Mouse (Mus musculus): ENCODE results near the gene Sfxn1. TPM values are rescaled to one million over a fixed set of nuclear protein-coding genes. Genes with fewer than 3 reads are reported as not detected.

The Sfxn1 gene
- 54.8 and 56.2 TPM in 2 replicates for polyA plus RNA-seq (2015; fragmentation: Nextera tagmentation; extraction: Ambion mirVana)

DNA sequence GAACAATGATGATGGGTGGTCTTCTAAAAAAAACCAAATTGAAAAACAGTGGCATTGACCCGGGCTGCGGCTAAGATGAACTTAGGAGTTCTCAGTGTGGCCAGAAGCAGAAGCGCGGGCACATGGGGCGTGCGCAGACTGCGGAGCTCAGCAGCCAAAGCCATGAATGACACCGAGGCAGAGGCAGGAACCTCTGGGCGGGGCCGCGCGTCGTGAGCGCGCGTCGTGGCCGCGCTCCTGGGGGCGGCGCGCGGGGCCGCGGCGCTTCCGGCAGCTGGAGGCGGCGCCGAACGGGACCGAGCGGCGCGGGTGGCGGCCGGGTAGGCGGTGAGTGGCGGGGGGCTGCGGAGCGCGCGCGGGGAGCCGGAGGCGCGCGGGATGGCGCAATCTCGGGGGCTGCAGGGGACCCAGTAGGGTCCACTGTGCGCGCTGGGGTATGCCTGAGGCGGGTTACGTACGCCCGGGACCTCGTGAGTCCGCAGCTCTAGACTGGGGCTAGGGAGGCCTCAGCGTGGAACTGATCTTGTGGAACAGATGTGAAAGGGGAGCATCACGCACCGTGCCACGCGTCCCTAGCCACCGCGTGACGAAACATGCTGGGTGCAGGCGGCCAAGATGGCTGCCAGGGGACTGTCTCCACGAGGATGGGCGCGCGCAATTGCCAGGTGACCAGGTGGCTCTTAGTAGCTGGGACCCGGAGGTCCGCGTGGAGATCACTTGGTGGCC, at the start of gene Sfxn1:
TSS of gene Sfxn1 (plus strand) at position 264 of the 726 bp plus-strand sequence.
- Histone ChIP-seq H3K36me3 (replicated peaks) (peaks cover 9% of the 10 kb centered on the region; the same call in 1 of the 2 replicates), H3K9me3 (replicated peaks) (no peaks in the 10 kb centered on the region), H3K4me2 (peak within 1 kb of the TSS; percentile 80), H3K27me3 (no peaks in the 10 kb centered on the region), H3K9ac (peak within 1 kb of the TSS; percentile 85), H3K27ac (replicated peaks) (peak within 1 kb of the TSS; percentile 73), H3K4me3 (replicated peaks) (peak within 1 kb of the TSS; percentile 85), H3K4me1 (replicated peaks) (peaks cover 42% of the 10 kb centered on the region)
- peak; percentile 81 for ATAC-seq (ENCODE audit: insufficient read depth)
- WGBS (ENCODE audit: insufficient replicate concordance), result under 1% methylated on average over 73 of the region's 74 CpGs

DNA sequence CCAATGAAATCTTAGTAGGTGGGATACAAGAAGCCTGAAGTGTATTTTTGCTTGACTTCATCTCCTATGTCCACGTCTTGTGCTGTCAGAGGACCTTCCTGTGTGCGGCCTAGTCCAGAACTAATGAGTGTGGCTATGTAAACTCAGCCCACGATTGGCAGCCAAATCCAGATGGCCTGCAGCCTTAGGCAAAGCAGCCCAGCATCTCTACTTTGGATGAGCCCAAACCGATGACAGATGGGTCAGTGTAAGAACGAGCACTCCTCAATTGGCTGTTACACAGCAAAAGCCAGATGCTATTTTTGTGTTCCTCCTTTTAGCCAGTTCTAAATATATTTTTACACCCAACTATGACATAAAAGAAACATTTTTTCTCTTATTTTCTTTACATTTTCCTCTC, 48.4 kb upstream of the Sfxn1 start:
- no peaks in the 10 kb centered on the region for H3K4me1 ChIP-seq (replicated peaks)
- no peak overlapping the region for H3K4me3 ChIP-seq (replicated peaks)
- ATAC-seq (ENCODE audit: insufficient read depth), result no peak
- H3K27ac ChIP-seq (replicated peaks), result no peak overlapping the region
- no peaks in the 10 kb centered on the region for H3K27me3 ChIP-seq
- no peak overlapping the region for H3K4me2 ChIP-seq
- no peaks in the 10 kb centered on the region for H3K9me3 ChIP-seq (replicated peaks)
- no peaks in the 10 kb centered on the region for H3K36me3 ChIP-seq (replicated peaks)
- 71% methylated on average over 5 of the region's 5 CpGs for WGBS (ENCODE audit: insufficient replicate concordance)
- H3K9ac ChIP-seq, result no peak overlapping the region

DNA sequence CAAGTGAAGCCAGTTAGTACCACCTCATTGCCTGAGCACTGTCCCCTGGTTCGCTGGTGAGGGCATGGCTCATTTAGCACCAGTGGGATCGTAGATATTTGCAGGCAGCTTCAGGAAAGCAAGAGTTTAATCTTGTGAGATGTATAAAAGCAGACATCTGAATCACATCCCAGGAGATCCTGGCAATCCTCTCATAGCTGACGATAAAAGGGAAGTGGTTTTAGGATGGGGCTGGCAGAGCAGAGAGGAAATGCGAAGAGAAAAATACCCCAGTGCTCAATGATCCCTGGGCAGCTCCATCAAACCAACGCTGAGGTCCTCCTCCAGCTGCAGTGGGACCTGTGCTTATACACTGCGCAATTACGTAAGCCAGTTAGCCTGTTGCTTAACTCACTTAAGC, 44.6 kb upstream of the Sfxn1 start:
- H3K36me3 ChIP-seq (replicated peaks), result no peaks in the 10 kb centered on the region
- no peak for ATAC-seq (ENCODE audit: insufficient read depth)
- H3K27ac ChIP-seq (replicated peaks), result no peak overlapping the region
- H3K27me3 ChIP-seq, result no peaks in the 10 kb centered on the region
- 62% methylated on average over 7 of the region's 7 CpGs for WGBS (ENCODE audit: insufficient replicate concordance)
- H3K4me2 ChIP-seq, result no peak overlapping the region
- H3K4me3 ChIP-seq (replicated peaks), result no peak overlapping the region
- no peak overlapping the region for H3K9ac ChIP-seq
- H3K9me3 ChIP-seq (replicated peaks), result no peaks in the 10 kb centered on the region
- no peaks in the 10 kb centered on the region for H3K4me1 ChIP-seq (replicated peaks)

DNA sequence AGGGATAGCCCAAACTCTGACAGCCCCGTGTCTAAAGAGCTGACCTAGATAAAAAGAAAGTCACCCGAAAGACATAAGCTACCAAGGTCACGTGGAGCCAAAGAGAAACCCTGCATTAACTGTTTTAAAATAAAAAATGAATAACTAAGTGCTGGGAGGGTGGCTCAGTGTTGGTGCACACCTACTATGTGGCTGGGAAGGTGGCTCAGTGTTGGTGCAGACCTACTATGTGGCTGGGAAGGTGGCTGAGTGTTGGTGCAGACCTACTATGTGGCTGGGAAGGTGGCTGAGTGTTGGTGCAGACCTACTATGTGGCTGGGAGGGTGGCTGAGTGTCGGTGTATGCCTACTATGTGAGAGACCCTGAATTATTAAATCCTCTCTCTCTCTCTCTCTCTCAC, 38.0 kb upstream of the Sfxn1 start:
- 57% methylated on average over 4 of the region's 4 CpGs for WGBS (ENCODE audit: insufficient replicate concordance)
- no peak for ATAC-seq (ENCODE audit: insufficient read depth)

DNA sequence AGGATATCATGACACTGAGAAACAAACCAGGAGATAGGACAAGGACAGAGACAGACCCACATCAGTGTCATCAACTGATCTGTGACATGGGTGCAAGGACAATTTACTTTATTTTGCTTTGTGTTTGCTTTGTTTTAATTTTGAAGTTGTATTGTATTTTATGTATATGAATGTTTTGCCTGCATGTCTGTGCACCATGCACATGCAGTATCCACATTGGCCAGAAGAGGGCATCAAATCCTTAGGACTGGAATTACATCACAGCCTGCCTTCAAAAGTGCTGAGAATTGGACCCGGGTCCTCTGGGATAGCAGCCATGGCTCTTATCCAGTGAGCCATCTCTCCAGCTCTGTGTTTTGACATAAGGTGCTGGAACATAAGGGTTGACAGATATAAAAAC, 36.1 kb upstream of the Sfxn1 start:
- H3K4me2 ChIP-seq, result no peak overlapping the region
- no peak for ATAC-seq (ENCODE audit: insufficient read depth)
- no peak overlapping the region for H3K4me3 ChIP-seq (replicated peaks)
- 46% methylated on average over 1 of the region's 1 CpGs for WGBS (ENCODE audit: insufficient replicate concordance)
- no peak overlapping the region for H3K27ac ChIP-seq (replicated peaks)
- H3K27me3 ChIP-seq, result no peaks in the 10 kb centered on the region
- no peak overlapping the region for H3K9ac ChIP-seq
- H3K36me3 ChIP-seq (replicated peaks), result no peaks in the 10 kb centered on the region
- H3K4me1 ChIP-seq (replicated peaks), result no peaks in the 10 kb centered on the region
- no peaks in the 10 kb centered on the region for H3K9me3 ChIP-seq (replicated peaks)

More for the DNA sequence above, 38.0 kb upstream of the Sfxn1 start:
- Histone ChIP-seq H3K36me3 (replicated peaks) (no peaks in the 10 kb centered on the region), H3K9ac (no peak overlapping the region), H3K9me3 (replicated peaks) (no peaks in the 10 kb centered on the region), H3K4me3 (replicated peaks) (no peak overlapping the region), H3K27ac (replicated peaks) (no peak overlapping the region), H3K4me1 (replicated peaks) (no peaks in the 10 kb centered on the region), H3K27me3 (no peaks in the 10 kb centered on the region), H3K4me2 (no peak overlapping the region)

DNA sequence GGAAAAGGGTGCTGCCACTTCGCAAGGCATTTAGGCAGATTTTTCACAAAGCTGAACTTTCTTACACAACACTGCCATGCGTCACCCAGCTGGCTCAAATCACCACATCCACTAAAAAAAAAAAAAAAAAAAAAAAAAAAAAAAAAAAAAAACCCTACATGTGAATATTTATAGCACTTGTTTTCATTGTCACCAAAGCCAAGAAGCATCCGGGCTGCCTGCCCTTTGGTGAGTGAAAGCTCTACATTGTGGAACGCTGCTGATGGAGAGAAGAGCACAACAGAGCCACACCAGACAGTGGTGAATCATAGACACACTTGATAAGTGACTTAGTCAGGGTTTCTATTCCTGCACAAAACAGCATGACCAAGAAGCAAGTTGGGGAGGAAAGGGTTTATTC, 33.7 kb upstream of the Sfxn1 start:
- H3K4me2 ChIP-seq, result no peak overlapping the region
- H3K4me3 ChIP-seq (replicated peaks), result no peak overlapping the region
- H3K27me3 ChIP-seq, result no peaks in the 10 kb centered on the region
- H3K9ac ChIP-seq, result no peak overlapping the region
- H3K4me1 ChIP-seq (replicated peaks), result no peaks in the 10 kb centered on the region
- H3K27ac ChIP-seq (replicated peaks), result no peak overlapping the region
- ATAC-seq (ENCODE audit: insufficient read depth), result no peak
- no peaks in the 10 kb centered on the region for H3K36me3 ChIP-seq (replicated peaks)
- WGBS (ENCODE audit: insufficient replicate concordance), result 74% methylated on average over 4 of the region's 4 CpGs
- no peaks in the 10 kb centered on the region for H3K9me3 ChIP-seq (replicated peaks)

DNA sequence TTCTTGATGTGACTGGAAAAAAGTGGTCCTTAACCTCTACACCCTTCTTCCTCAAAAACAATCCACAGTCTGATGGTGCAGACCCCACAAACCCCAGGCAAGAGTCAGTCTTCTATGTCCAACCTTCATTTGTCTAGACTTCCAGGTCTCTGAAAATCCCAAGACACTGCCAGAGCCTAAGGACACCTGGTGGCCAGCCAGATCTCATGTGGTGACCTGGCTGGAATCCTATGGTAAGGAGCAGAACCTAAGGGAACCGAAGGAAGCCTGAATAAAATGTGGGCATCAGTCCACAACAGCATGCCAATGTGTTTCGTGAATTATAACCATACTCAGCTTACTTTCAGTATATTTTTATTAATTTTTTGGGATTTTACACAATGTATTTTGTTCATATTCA, 31.4 kb upstream of the Sfxn1 start:
- no peaks in the 10 kb centered on the region for H3K36me3 ChIP-seq (replicated peaks)
- H3K27me3 ChIP-seq, result no peaks in the 10 kb centered on the region
- no peak for ATAC-seq (ENCODE audit: insufficient read depth)
- WGBS (ENCODE audit: insufficient replicate concordance), result 62% methylated on average over 2 of the region's 2 CpGs
- H3K27ac ChIP-seq (replicated peaks), result no peak overlapping the region
- H3K4me2 ChIP-seq, result no peak overlapping the region
- H3K4me3 ChIP-seq (replicated peaks), result no peak overlapping the region
- no peak overlapping the region for H3K9ac ChIP-seq
- H3K4me1 ChIP-seq (replicated peaks), result no peaks in the 10 kb centered on the region
- no peaks in the 10 kb centered on the region for H3K9me3 ChIP-seq (replicated peaks)

DNA sequence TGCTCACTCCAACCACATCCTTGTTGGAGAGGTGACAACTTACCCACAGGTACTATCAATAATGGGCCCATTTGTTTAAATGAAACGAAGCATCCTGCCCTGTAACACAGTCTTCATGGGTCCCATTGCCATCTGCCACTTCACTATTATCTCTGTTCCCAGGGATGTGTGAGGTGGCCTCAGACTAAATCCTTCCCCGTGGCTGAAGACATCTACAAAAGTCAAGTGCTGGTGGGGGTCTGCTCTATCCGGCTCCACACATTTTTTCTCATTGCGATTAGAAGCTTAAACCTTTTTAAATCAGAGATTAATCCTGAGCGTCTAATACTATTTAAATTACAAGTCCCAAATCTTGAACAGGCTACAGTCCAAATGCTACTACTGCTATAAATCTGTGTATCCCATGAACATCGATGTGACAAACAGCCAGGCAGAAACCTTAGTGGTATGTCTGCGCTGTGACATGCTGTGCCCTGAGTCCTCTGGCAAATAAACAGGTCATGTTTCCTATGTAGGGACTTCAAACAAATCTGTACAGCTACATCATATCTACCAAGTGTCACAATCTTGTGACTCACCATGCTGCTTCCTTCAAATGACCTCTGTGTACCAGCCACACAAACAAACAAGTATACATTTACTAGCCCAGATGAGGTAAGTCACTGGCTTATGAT, 22.9 kb upstream of the Sfxn1 start:
- H3K4me3 ChIP-seq (replicated peaks), result no peak overlapping the region
- no peaks in the 10 kb centered on the region for H3K9me3 ChIP-seq (replicated peaks)
- 61% methylated on average over 7 of the region's 7 CpGs for WGBS (ENCODE audit: insufficient replicate concordance)
- no peak overlapping the region for H3K27ac ChIP-seq (replicated peaks)
- peaks cover 16% of the 10 kb centered on the region for H3K27me3 ChIP-seq
- no peaks in the 10 kb centered on the region for H3K36me3 ChIP-seq (replicated peaks)
- H3K4me2 ChIP-seq, result no peak overlapping the region
- no peaks in the 10 kb centered on the region for H3K4me1 ChIP-seq (replicated peaks)
- no peak for ATAC-seq (ENCODE audit: insufficient read depth)
- H3K9ac ChIP-seq, result no peak overlapping the region

DNA sequence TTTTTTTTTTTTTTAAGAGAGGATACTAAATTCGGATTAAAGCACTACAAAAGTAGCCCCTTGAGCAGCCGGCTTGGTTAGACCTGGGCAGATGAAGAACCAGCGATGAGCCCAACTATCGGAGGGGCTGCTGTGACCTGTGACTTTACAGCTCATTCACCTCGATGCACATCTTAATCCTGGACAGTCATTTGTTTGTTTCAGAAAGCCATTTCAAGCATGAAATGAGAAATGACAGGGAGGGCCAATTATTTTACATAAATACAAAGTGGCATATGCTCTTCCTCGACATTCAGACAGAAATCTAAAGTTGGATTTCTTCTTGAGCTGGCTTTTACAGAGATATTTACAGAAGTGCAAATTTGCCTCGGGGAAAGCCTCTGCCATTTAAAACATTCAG, 20.0 kb upstream of the Sfxn1 start:
- Histone ChIP-seq H3K9me3 (replicated peaks) (no peaks in the 10 kb centered on the region), H3K4me1 (replicated peaks) (0 out of 2 replicates have a peak, but pooled peaks cover 3% of the 10 kb centered on the region), H3K27ac (replicated peaks) (no peak overlapping the region), H3K9ac (no peak overlapping the region), H3K36me3 (replicated peaks) (no peaks in the 10 kb centered on the region), H3K27me3 (peaks cover 41% of the 10 kb centered on the region), H3K4me2 (no peak overlapping the region), H3K4me3 (replicated peaks) (no peak overlapping the region)
- no peak for ATAC-seq (ENCODE audit: insufficient read depth)
- 57% methylated on average over 7 of the region's 7 CpGs for WGBS (ENCODE audit: insufficient replicate concordance)

DNA sequence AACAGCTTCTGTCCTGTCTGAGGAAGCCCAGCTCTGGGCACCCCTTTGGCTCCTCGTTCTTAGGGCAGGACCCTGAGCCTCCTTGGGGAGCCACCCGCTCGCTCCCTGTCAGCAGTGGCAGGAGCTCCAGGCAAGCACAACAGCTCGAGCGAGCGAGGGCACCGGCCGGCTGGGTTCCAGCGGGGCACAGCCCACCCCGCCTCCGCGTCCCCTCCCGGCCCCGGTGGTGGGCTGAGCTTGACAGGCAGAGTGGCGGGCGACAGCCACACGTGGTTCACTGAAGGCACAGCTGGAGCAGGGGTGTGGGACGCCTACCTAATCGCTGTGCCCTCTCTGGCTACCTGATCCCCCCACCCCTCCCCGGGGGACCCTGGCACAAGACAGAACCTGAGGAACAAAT, 16.7 kb upstream of the Sfxn1 start:
- Histone ChIP-seq H3K27ac (replicated peaks) (no peak overlapping the region), H3K9ac (no peak overlapping the region), H3K27me3 (peaks cover 46% of the 10 kb centered on the region), H3K4me1 (replicated peaks) (0 out of 2 replicates have a peak, but pooled peaks cover 3% of the 10 kb centered on the region), H3K4me2 (peak overlapping the region; percentile 64; the same call in 1 of the 2 replicates), H3K36me3 (replicated peaks) (no peaks in the 10 kb centered on the region), H3K4me3 (replicated peaks) (peak overlapping the region; percentile 33), H3K9me3 (replicated peaks) (no peaks in the 10 kb centered on the region)
- no peak for ATAC-seq (ENCODE audit: insufficient read depth)
- WGBS (ENCODE audit: insufficient replicate concordance), result 2% methylated on average over 20 of the region's 20 CpGs

DNA sequence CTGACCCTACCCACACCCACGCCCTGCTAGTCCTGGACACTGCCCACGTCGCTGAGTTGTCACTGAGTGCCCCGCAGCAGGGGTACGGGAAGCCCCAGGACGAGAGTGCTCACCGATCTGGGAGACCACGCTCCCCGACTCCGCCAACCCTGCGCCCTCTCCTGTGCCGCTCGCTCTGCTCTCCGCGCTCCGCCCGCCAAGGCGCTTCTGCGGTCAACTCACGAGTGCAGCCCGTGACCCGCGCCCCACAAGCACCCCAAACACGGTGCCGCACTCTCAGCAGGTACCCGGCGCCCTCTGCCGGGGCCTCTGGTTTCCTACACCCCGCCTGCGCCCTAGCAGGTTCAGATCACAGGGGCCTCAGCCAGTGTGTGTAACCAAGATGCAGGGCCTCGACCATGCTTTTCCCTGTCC, 16.2 kb upstream of the Sfxn1 start, which contains the start of gene Drd1:
TSS of gene Drd1 (minus strand) at position 258 of the 414 bp plus-strand sequence.
- H3K4me1 ChIP-seq (replicated peaks), result 0 out of 2 replicates have a peak, but pooled peaks cover 3% of the 10 kb centered on the region
- H3K4me3 ChIP-seq (replicated peaks), result peak within 1 kb of the TSS; percentile 33
- no peaks in the 10 kb centered on the region for H3K9me3 ChIP-seq (replicated peaks)
- ATAC-seq (ENCODE audit: insufficient read depth), result no peak
- H3K27me3 ChIP-seq, result peaks cover 43% of the 10 kb centered on the region
- H3K9ac ChIP-seq, result no peak within 1 kb of the TSS
- 1% methylated on average over 31 of the region's 31 CpGs for WGBS (ENCODE audit: insufficient replicate concordance)
- no peak within 1 kb of the TSS for H3K27ac ChIP-seq (replicated peaks)
- peak within 1 kb of the TSS; percentile 64 for H3K4me2 ChIP-seq
- no peaks in the 10 kb centered on the region for H3K36me3 ChIP-seq (replicated peaks)
